Mouse (Mus musculus) kidney, adult 9 months (tissue): ENCODE results near the gene Qser1.
A peak's percentile ranks its signal among the peaks of the same experiment; 100 is the strongest.

Experiments
- DNase-seq: peaks from one replicate; pipeline ENCODE4 v3.0.0; 2022

The Qser1 gene

GRCm38 (mm10) chr2:104732033-104732444, 84.5 kb downstream of the Qser1 start:
- DNase-seq, result no peak

- DNase-seq, result no peak
Observed at GRCm38 (mm10) chr2:104727369-104727768, 89.2 kb downstream of the Qser1 start.

GRCm38 (mm10) chr2:104722021-104722420, 94.5 kb downstream of the Qser1 start:
- DNase-seq, result no peak

- DNase-seq, result no peak
Observed at GRCm38 (mm10) chr2:104717827-104718226, 98.7 kb downstream of the Qser1 start.

- no peak for DNase-seq
Observed at GRCm38 (mm10) chr2:104717231-104717735, 99.3 kb downstream of the Qser1 start.

- no peak for DNase-seq
Observed at GRCm38 (mm10) chr2:104716279-104716678, 100.3 kb downstream of the Qser1 start, which contains the start of gene Pin1rt1. Pin1rt1 (minus strand) TSS chr2:104716379.

GRCm38 (mm10) chr2:104714254-104714691, 102.3 kb downstream of the Qser1 start:
- DNase-seq, result peak; percentile 61

GRCm38 (mm10) chr2:104712486-104712809, 104.1 kb downstream of the Qser1 start:
- DNase-seq, result no peak

GRCm38 (mm10) chr2:104711585-104712485, 104.7 kb downstream of the Qser1 start, which contains the start of gene Tcp11l1:
Tcp11l1 (minus strand) TSS chr2:104712169.
- peak; percentile 69 for DNase-seq

- no peak for DNase-seq
Observed at GRCm38 (mm10) chr2:104710670-104711370, 105.7 kb downstream of the Qser1 start.

- no peak for DNase-seq
Observed at GRCm38 (mm10) chr2:104709786-104710337, 106.7 kb downstream of the Qser1 start.
